Mouse (Mus musculus) B cell, adult 2 months (primary cell): ENCODE data around the gene Olfr875.
"Not testable (repeated sequence)": the region's sequence is repeated elsewhere in the genome, so short reads cannot be mapped to it uniquely, and the experiment has no call there.

Experiments
- DNase-seq, 2 experiments: peaks; one replicate each; pipeline ENCODE4 v3.0.0; 2022

Gene Olfr875

GRCm38 (mm10) chr9:37771759-37772158 is at the start of gene Olfr875:
Gene Olfr875 (plus strand): TSS chr9:37771857.
- no peak for DNase-seq

DNA sequence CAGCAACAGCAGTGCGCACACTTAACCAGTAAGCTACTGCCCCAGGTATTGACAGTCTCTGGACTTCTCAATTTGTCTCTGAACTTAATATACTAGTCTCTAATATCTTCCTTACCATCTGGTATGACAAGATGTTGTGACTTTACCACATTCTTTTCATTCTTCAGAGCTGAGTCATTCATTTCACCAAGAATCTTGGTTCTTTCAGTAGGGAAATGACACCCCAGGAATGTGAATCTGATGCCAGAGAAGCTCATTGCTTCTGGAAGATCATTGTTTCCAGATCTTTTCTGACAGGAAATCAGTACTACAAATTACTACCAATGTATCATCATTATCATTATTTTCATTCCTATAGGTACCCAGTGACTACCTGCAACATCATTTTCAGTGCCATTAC is 37.3 kb upstream of the Olfr875 start:
- DNase-seq, result no peak

DNA sequence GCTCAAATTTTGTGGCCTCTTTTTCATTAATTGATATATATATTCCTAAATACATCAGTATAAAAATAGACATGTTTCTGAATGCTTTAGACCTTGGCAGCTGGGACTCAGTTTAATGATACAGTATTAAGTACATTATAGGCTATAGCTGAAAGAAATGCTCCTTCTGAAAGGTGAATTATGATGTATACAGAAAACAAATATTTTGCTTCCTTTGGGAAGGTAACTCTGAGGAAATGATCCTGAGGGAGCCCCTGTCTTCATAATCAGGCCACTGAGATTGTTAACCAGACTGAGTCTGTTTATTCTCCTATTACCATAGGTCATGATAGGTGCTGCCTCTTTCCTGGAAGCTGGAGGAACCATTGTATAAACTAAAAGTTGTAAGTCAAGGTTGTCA is 26.9 kb upstream of the Olfr875 start, which contains the start of gene Olfr874:
Gene Olfr874 (plus strand): TSS at position 301 of the 400 bp plus-strand sequence.
- no peak for DNase-seq

GRCm38 (mm10) chr9:37750319-37751075 is 21.2 kb upstream of the Olfr875 start:
- DNase-seq, result no peak

DNA sequence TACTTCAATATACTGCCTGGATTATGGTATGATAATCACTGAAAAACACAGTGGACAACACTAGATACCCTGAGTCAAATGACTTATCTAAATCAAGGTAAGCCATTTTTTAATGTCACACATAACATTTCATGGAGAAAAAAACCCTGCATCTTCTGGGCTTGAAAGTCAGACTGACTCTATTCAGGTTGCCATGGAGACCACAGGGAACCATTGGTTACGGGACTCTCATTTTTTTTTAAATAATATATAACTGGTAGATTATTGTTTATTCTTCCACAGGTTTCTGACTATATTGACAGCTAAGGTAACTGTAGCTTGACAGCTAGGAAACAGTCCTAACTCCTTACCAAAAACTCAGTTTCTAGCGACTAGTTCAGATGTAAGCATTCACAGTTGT is 20.2 kb upstream of the Olfr875 start:
- DNase-seq, result no peak

- DNase-seq, result no peak
Measured at GRCm38 (mm10) chr9:37752006-37752405, 19.7 kb upstream of the Olfr875 start.

- no peak for DNase-seq
Measured at GRCm38 (mm10) chr9:37761728-37762127, 9.9 kb upstream of the Olfr875 start.

GRCm38 (mm10) chr9:37762541-37762940 is 9.1 kb upstream of the Olfr875 start:
- DNase-seq, result no peak

- DNase-seq, result no peak
Measured at GRCm38 (mm10) chr9:37770661-37771060, 996 bp upstream of the Olfr875 start.

DNA sequence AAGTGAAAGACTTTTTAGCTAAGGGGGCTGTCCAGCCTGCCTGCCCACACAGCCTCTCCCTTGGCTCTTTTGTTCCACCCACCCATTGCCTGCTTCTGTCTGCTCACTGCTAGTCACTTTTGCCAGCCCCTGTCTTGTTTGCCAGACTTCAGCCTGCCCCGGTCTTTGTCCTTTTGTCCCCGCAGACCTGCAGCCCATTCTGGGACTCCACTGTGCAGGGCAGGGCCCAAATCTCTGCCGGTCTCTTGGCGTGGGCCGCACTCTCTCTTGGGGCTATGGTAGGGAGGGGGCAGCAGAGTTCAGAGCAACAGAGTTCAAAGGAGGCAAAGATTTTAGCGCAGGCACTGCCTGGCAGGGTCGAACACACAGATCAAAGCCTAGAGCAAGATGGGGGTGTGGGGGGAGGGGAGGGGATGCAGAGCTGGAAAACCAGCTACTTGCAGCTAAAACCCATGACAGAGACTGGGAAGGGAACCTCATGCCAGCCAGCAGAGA is 11.2 kb downstream of the Olfr875 start:
- no peak for DNase-seq

DNA sequence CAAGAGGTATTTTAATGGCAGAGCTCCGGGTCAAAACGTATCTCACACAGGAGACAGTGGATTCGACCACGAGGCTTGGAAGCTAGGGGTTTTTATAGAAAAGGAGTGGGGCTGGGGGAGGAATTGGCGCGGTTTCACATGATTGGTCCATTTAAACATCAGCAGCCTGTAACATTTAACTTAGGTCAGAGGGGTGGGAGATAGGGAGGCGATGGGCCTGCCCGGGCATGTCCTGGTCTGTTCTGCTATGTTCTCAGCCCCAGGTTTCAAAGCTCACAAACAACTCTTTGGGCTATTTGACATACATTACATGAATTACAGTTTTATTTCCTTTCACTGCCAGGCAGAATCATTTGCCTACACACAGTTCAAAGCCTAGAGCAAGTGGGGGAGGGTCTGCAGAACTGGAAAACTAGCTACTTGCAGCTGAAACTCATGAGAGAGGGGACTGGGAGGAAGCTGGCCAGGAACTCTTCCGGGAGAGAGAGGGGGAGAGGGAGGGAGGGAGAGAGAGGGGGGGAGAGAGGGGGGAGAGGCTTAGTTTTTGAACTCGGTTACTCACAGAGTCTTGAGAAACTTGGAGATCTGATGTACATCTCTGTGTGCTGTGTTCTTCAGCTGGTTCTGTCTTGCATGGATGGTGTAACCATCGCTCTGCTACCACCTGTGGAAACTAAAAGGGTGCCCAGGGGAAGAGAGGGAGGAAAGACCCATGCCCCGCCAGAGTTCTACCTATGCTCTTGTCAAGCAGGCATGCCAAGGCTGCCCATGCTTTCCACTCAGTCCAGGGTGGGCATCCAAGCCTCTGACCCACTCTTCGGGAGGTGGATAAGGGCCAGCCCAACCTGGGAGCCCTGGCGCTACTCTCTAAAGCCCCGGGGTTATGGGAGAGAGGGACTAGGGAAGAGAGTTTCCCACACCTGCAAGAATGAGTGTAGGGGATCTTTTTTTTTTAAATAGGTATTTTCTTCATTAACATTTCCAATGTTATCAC is 12.0 kb downstream of the Olfr875 start:
- DNase-seq, result not testable (repeated sequence)

DNA sequence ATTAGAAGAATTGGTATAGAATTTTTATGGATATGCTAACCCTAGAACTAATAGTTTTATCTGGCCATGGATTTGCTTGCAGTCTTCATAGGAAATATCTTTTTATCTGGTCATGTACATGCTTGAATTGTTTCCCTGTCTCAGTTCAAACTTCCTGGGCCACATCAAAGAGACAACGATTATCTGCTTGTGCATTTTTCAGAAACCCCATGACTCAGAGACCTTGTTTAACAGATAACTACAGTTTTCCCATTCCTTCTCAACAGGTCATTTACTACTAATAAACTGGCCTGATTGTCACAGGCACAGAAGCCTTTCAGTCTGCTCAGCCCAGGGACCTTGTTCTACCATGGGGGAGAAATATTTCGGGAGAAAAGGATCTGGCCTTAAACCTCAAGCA is 14.8 kb downstream of the Olfr875 start:
- DNase-seq, result no peak

- DNase-seq, result no peak
Measured at GRCm38 (mm10) chr9:37802055-37802454, 30.4 kb downstream of the Olfr875 start.

- DNase-seq, result no peak
Measured at GRCm38 (mm10) chr9:37802731-37803130, 31.1 kb downstream of the Olfr875 start, which contains the start of gene Olfr876. Gene Olfr876 (plus strand): TSS chr9:37803031.

DNA sequence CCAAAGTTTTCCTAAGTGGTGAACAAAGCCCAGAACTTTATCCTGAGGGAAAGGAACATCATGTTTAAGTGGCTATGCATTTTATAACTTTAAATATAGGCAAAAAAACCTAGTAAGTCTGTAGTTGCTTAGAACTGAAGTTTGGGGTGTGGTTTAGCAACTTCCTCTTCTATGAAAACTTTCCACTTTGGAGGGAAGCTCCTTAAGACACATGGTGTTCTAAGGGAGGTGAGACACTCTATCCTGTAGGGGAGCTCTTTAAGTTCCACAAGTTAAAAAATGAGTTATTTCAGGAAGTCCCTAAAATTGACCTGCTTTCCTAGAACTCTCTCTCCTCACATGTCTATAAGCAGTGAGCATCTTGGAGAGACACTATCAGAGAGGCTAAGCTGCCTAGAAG is 35.6 kb downstream of the Olfr875 start:
- no peak for DNase-seq

DNA sequence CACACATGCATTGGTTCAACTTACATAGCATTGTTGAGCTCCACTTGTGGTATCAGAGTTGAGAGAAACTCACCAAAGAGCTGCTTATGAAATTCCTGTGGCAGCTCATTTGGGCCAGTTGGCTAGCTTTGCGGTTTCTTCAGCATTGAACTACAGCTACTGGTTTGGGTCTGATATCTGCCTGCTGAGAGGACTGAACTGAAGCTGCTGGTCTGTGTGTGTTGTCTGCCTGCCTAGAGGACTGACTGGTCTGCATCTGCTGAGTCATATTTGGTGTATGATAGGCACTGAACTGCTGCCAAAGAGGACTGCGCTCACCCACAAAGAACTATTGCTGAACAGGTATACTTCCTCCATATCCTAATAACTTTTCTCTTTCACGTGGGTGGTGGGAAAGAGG is 36.8 kb downstream of the Olfr875 start:
- DNase-seq, result no peak

GRCm38 (mm10) chr9:37808976-37809375 is 37.3 kb downstream of the Olfr875 start:
- DNase-seq, result no peak

GRCm38 (mm10) chr9:37814696-37815095 is 43.0 kb downstream of the Olfr875 start:
- DNase-seq, result no peak
